Mouse (Mus musculus): Measurements from ENCODE around the gene Gnb3.
"Not testable (repeated sequence)": the region's sequence is repeated elsewhere in the genome, so short reads cannot be mapped to it uniquely, and the experiment has no call there.

Gene Gnb3

DNA sequence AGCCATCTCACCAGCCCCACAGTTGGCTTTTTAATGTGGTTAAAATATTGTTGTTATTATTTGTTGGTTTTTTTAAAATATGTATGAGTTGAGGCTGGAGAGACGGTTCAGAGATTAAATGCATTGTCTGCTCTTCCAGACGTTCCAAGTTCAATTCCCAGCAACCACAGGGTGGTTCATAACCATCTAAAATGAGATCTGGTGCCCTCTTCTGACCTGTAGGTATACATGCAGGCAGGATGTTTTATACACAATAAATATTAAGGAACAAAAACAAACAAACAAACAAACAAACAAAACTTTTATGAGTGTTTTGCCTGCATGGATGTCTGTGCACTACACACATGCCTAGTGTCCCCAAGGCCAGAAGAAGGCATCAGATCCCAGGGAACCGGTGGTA, 37.0 kb downstream of the Gnb3 start:
- no peak for ATAC-seq (ENCODE audit: low TSS enrichment)

DNA sequence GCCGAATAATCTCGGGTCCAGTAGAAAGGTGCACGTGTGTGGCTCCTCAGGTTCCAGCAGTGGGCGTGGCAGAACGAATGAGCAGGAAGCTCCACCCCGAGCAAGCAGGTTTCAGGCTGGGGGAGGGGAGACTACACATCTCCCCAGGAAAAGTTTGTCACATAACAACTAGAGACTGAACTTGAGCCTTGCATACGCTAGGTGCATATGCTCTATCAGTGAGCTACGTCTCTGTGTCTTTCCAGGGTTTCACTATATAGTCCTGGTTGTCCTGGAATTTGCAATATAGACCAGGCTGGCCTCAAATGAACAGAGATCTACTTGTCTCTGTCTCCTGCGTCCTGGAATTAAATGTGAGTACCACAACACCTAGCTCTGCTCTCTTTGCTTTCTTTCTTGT, 37.7 kb downstream of the Gnb3 start:
- ATAC-seq (ENCODE audit: low TSS enrichment), result not testable (repeated sequence)

DNA sequence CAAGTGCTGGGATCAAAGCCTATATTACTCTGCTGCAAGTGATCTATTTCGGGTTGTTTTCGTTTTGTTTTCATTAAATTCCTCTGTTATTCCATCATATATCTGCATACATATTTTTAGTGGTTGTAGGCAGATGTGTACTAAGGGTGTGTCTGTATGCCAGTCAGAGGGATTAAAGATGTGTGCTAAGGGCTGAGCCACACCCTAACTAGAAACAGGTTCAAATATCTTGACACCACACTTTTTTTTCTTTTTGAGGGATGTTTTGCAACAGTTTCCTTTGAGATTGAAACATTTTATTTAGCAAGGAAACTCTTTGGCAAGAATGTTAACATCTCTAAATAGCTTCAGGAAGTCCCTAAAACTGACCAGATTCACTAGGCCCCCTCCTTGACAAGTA, 43.9 kb downstream of the Gnb3 start:
- ATAC-seq (ENCODE audit: low TSS enrichment), result no peak

DNA sequence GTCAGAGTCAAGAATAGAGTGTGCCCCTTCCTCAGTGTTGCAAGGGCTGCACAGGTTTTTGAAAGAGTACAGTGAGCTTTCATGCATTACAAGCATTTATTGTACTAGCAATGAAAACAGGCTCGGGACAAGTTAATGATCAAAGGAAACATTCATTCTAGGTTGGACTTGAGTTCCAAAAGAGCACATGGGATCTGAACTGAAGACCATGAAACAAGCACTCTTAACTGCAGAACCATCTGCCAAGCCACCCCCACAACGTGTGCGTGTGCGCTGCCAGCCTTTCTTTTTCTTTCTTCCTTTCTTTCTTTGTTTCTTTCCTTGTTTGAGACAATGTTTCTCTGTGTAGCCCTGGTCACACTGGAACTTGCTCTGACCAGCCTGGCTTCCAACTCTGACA, 44.3 kb downstream of the Gnb3 start:
- ATAC-seq (ENCODE audit: low TSS enrichment), result no peak

DNA sequence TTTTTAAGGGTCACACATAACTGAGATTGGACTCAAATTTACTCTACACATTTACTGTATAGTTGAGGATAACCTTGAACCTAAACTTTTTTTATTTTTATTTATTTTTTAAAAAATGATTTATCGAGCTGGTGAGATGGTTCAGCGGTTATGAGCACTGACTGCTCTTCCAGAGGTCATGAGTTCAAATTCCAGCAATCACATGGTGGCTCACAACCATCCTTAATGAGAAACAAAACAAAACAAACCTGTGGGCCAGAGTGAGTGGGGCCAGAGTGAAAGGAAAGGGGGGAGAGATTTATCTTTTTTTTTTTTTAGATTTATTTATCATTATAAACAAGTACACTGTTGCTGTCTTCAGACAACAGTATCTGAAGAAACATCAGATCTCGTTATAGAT, 48.2 kb downstream of the Gnb3 start:
- no peak for ATAC-seq (ENCODE audit: low TSS enrichment)

DNA sequence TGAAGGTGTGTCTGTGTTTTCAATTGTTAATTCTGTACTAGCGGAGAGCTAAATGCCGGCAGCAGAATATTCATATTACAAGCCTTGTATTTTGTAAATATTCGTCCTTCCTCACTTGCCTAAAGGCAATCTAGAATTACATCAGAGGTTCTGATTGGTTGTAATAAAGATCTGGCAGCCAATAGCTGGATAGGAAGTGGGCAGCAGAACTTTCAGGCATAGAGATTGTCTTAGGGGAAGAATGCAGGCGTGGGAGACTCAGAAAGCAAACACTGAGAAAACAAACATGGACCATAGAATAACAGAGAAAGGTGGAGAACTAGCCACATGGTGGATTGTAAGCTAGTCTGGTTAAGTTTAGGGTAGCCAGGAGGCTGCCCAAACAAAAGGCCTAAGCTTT, 50.0 kb downstream of the Gnb3 start:
- no peak for ATAC-seq (ENCODE audit: low TSS enrichment)

DNA sequence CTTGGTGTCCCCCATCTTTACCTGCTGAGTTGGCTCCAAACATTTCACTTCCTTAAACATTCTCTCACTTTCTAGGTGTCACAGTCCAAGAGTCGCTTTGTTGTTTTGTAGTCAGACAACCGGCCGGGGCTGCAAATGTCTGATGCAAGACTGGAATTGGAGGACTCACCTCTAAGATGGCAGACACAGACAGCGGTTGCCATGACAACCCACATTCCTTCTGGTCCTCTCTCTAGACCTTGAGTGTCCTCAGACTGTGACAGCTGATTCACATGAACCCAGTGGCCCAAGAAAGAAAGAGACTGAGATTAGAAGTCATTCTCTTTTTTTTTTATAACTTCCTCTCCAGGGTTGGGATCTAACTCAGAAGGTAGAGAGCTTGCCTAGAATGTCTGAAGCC, 50.6 kb downstream of the Gnb3 start:
- ATAC-seq (ENCODE audit: low TSS enrichment), result no peak

DNA sequence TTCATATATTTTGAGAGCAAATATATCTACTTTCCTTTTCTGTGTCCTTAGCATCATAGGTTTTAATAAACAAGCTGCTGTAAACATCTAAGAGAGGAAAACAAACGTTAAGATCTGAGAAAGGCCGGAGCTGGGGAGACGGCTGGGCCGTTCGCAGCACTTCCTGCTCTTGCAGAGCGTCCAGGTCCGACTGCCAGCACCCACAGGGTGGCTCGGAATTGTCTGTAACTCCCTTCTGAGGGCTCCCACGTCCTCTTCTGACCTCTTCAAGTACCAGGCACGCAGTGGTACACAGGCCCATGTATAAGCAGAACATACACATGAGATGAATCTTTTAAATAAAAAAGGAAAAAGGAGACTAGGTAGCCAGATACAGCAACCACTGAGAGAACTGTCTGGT, 52.4 kb downstream of the Gnb3 start:
- no peak for ATAC-seq (ENCODE audit: low TSS enrichment)

DNA sequence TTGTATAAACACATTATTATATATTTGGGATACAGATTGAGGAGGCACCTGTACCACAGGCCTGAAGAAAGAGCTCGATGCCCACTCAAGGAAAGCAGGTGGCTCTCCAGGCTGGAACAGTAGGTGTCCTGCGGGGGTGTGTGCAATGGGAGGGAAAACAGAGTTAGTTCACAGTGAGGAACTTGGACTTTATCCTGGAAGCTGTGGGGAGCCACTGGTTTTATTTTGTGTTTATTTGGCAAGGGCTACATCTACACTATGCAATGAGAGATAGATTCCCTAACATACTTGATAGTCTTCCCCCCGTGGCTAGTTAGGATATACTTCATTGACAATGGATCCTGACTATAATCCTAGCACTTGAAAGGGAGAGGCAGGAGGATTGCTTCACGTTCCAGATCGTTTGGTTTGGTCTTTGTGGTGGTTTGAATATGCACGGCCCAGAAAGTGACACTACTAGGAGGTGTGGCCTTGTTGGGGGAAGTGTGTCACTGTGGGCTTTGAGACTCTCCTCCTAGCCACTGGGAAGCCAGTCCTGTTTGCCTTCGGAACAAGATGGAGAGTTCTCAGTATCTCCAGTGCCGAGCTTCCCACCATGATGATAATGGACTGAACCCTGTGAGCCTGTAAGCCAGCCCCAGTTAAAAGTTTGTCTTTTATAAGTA, 53.2 kb downstream of the Gnb3 start:
- peak; percentile 80 for ATAC-seq (ENCODE audit: low TSS enrichment)
